Mouse (Mus musculus) limb, embryonic 14.5 days (tissue): ENCODE measurements at regions not wholly inside any gene's neighbourhood (a gene's known extent, or its start where the extent isn't known, plus 50 kb on each side); places are given as distances from the start of the nearest gene placed in this dataset.

Experiments used
- ATAC-seq: fragments of 200-750 bp; cut with Nextera tagmentation; 2 replicates; pipeline ENCODE4 v1.8.0; 2017; ENCODE audit warnings: low read depth, moderate number of reproducible peaks, moderate TSS enrichment; ENCODE audit not compliant: low FRiP score
- DNase-seq: peaks from one replicate; pipeline ENCODE4 v3.0.0-alpha.2; 2015; ENCODE audit warnings: low spot score
- H3K27ac ChIP-seq: fragments of 300-500 bp; sonication (generic); replicated peaks from 2 replicates; pipeline ENCODE4 v1.5.1; 2014; ENCODE audit warnings: low read depth, mild to moderate bottlenecking, low read length, moderate library complexity, mixed read lengths
- H3K27me3 ChIP-seq: fragments of 300-500 bp; sonication (generic); 2 replicates; pipeline ENCODE4 v1.6.1; 2014; ENCODE audit warnings: low read length, mixed read lengths; ENCODE audit not compliant: control insufficient read depth, insufficient read depth
- H3K36me3 ChIP-seq: fragments of 300-500 bp; sonication (generic); 2 replicates; pipeline ENCODE4 v1.6.1; 2014; ENCODE audit warnings: mild to moderate bottlenecking, low read length, moderate library complexity, mixed read lengths; ENCODE audit not compliant: control insufficient read depth, insufficient read depth
- H3K4me1 ChIP-seq: fragments of 300-500 bp; sonication (generic); 2 replicates; pipeline ENCODE4 v1.6.1; 2014; ENCODE audit warnings: antibody characterized with exemption, low read length, mixed read lengths; ENCODE audit not compliant: control insufficient read depth, insufficient read depth
- H3K4me2 ChIP-seq: fragments of 300-500 bp; sonication (generic); replicated peaks from 2 replicates; pipeline ENCODE4 v1.6.1; 2014; ENCODE audit warnings: low read depth, mild to moderate bottlenecking, low read length, moderate library complexity; ENCODE audit not compliant: severe bottlenecking
- H3K4me3 ChIP-seq: fragments of 300-500 bp; sonication (generic); replicated peaks from 2 replicates; pipeline ENCODE4 v1.5.1; 2014; ENCODE audit warnings: low read length
- H3K9ac ChIP-seq: fragments of 300-500 bp; sonication (generic); 2 replicates; pipeline ENCODE4 v1.6.1; 2014; ENCODE audit warnings: mild to moderate bottlenecking, low read depth, low read length, moderate library complexity; ENCODE audit not compliant: severe bottlenecking
- H3K9me3 ChIP-seq: fragments of 300-500 bp; sonication (generic); 2 replicates; pipeline ENCODE4 v1.6.1; 2016; ENCODE audit warnings: low read length; ENCODE audit not compliant: control insufficient read depth
- POLR2A ChIP-seq: fragments of 200-500 bp; IDR thresholded peaks from 2 replicates; pipeline ENCODE4 v1.8.0; 2012; ENCODE audit warnings: inconsistent platforms, mild to moderate bottlenecking, moderate library complexity, borderline replicate concordance; ENCODE audit not compliant: insufficient read depth, insufficient read length; ENCODE audit errors: extremely low read depth
- WGBS: fragments of 180-500 bp; shearing (Covaris S2); extraction: QIAGEN DNeasy Blood & Tissue Kit; methylation state at CpG from one replicate; pipeline ENCODE4 v1.1.7; 2014; 5-methylcytosine and 5-hydroxymethylcytosine counted together

GRCm38 (mm10) chr10:98831488-98831887, 82.7 kb upstream of the Atp2b1 start:
- Histone ChIP-seq H3K27me3 (no peaks in the 10 kb centered on the region), H3K4me3 (no peak overlapping the region), H3K4me2 (no peak overlapping the region), H3K9me3 (no peaks in the 10 kb centered on the region), H3K36me3 (no peaks in the 10 kb centered on the region), H3K4me1 (no peaks in the 10 kb centered on the region), H3K9ac (no peak overlapping the region), H3K27ac (no peak overlapping the region)
- ATAC-seq (peak; percentile 47; the same call in 1 of the 2 replicates), DNase-seq (peak; percentile 49)
- WGBS, result 29% methylated on average over 7 of the region's 7 CpGs
- no peak for TF ChIP-seq POLR2A

- H3K9me3 ChIP-seq, result no peaks in the 10 kb centered on the region
- DNase-seq (no peak), ATAC-seq (no peak)
- no peak overlapping the region for H3K4me2 ChIP-seq
- H3K27me3 ChIP-seq, result no peaks in the 10 kb centered on the region
- TF ChIP-seq POLR2A, result no peak
- H3K36me3 ChIP-seq, result no peaks in the 10 kb centered on the region
- no peak overlapping the region for H3K27ac ChIP-seq
- H3K9ac ChIP-seq, result no peak overlapping the region
- H3K4me3 ChIP-seq, result no peak overlapping the region
- 67% methylated on average over 16 of the region's 16 CpGs for WGBS
- no peaks in the 10 kb centered on the region for H3K4me1 ChIP-seq
Observed at GRCm38 (mm10) chr10:98837289-98838181, 76.7 kb upstream of the Atp2b1 start.

GRCm38 (mm10) chr10:98838926-98839679, 75.1 kb upstream of the Atp2b1 start:
- Histone ChIP-seq H3K27me3 (no peaks in the 10 kb centered on the region), H3K9me3 (peaks cover 4% of the 10 kb centered on the region; the same call in 1 of the 2 replicates), H3K27ac (no peak overlapping the region), H3K9ac (no peak overlapping the region), H3K36me3 (no peaks in the 10 kb centered on the region), H3K4me2 (no peak overlapping the region), H3K4me1 (no peaks in the 10 kb centered on the region), H3K4me3 (no peak overlapping the region)
- 93% methylated on average over 8 of the region's 8 CpGs for WGBS
- ATAC-seq, result no peak
- DNase-seq, result no peak
- TF ChIP-seq POLR2A, result no peak

- H3K36me3 ChIP-seq, result no peaks in the 10 kb centered on the region
- ATAC-seq (no peak), DNase-seq (no peak)
- H3K27me3 ChIP-seq, result no peaks in the 10 kb centered on the region
- peaks cover 4% of the 10 kb centered on the region; the same call in 1 of the 2 replicates for H3K9me3 ChIP-seq
- H3K27ac ChIP-seq, result no peak overlapping the region
- H3K9ac ChIP-seq, result no peak overlapping the region
- H3K4me1 ChIP-seq, result no peaks in the 10 kb centered on the region
- H3K4me3 ChIP-seq, result no peak overlapping the region
- no peak overlapping the region for H3K4me2 ChIP-seq
- TF ChIP-seq POLR2A, result no peak
- WGBS, result 90% methylated on average over 11 of the region's 11 CpGs
Observed at GRCm38 (mm10) chr10:98839963-98840362, 74.2 kb upstream of the Atp2b1 start.

- H3K4me3 ChIP-seq, result no peak overlapping the region
- H3K9ac ChIP-seq, result no peak overlapping the region
- H3K27ac ChIP-seq, result no peak overlapping the region
- TF ChIP-seq POLR2A, result no peak
- ATAC-seq (no peak), DNase-seq (no peak)
- 81% methylated on average over 8 of the region's 8 CpGs for WGBS
- no peak overlapping the region for H3K4me2 ChIP-seq
- H3K9me3 ChIP-seq, result peaks cover 4% of the 10 kb centered on the region; the same call in 1 of the 2 replicates
- H3K4me1 ChIP-seq, result no peaks in the 10 kb centered on the region
- H3K27me3 ChIP-seq, result no peaks in the 10 kb centered on the region
- no peaks in the 10 kb centered on the region for H3K36me3 ChIP-seq
Observed at GRCm38 (mm10) chr10:98840411-98840810, 73.8 kb upstream of the Atp2b1 start.
